Mouse (Mus musculus) sigmoid colon, adult 10 weeks (tissue): ENCODE results near the gene Rufy3. TPM values are rescaled to one million over a fixed set of nuclear protein-coding genes. Genes with fewer than 3 reads are reported as not detected.

Source experiments
- polyA plus RNA-seq: library from polyadenylated mRNA; stranded (reverse); fragments of 350-450 nt; fragmentation: Illumina TruSeq; extraction: RNeasy Lipid Tissue Mini Kit (QIAGEN cat#74804); gene quantifications from one replicate; pipeline ENCODE4 v1.2.3, GENCODE M21; 2014; ENCODE audit warnings: low read depth, low replicate concordance

The Rufy3 gene
- 48.8 TPM for polyA plus RNA-seq

DNA sequence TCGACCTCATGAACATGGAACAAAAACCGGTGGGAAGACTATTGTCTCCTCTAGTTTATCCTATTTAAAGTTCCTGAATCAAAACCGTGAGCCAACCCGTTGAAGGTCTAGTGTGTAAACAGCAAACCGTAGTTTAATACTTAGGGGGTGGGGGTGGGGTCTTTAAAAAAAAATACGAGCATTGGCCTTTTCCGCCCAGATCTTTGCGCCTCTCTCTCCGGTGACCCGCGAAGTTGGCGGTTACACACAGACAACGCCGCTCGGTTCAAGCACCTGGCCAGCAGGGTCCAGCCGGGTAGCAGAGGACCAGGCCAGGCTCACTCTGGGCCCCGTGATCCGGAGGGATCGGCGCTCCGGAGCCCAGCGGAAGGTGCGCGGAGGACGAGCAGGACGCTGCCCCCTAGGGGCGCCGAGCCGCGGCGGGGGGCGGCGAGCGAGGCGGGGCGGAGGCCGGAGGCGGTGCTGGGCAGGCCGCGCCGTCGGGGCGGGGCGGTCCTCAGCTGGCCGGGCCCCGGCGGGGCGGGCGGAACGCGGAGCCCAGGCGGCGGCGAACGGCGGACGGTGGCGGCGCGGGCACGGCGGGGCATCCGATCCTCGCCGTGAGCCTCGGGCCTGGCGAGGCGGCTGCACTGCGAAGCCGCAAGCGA is at the start of gene Rufy3:
Rufy3 (plus strand) TSS at position 540 of the 647 bp plus-strand sequence.

DNA sequence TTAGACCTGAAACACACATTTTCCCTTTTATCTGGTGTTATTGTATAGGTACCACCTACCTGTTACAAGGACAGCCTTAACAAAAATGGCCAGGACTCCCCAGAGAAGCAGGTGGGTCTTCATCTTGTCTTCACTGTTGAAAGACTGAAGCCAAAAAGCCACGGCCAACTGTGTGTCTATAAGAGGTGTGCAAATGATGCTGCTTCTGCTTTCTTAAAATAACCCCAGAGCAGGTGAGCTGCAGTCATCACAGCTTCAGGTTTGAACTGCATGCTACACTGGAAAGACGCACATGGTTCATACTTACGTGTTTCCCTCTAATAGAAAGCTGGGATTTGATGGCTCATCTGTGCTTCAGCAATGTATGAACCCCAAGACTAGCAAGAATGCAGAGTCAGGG is 37.2 kb upstream of the Rufy3 start, which contains the start of gene Jchain:
Jchain (minus strand) TSS at position 235 of the 400 bp plus-strand sequence.

DNA sequence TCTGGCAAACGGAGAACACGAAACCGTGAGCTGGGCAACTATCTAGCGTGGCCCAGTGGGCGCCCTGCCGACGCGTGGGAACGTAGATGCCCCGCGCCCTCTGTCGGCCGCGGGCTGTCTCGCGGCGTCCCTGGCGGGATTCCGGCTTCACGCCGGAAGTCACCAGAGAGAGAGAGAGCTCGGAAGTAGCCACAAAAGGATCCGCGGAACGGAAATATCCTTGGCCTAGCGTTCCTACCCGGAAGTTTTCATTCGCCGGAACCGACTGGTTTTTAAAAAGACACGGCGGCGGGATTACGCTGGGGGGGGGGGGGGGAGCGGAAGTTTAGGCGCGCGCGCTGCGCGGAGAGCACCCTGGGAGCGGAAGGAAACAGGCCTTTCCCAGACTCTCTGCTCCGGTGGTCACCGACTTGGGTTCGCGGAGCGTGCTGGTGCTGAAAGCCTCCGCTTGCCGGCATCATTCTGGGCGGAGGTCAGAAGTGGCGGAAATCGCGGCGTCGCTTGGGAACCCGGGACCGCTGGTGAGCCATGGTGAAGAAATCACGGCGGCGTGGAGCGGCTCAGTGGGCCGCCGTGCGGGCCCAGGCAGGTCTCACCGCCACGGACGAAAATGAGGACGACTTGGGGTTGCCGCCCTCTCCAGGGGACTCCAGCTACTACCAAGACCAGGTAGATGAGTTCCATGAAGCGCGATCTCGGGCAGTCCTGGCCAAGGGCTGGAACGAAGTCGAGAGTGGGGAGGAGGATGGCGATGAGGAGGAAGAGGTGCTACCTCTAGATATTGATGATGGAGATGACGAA is 10.6 kb upstream of the Rufy3 start, which contains the start of gene Utp3:
Utp3 (plus strand) TSS at position 377 of the 801 bp plus-strand sequence.

DNA sequence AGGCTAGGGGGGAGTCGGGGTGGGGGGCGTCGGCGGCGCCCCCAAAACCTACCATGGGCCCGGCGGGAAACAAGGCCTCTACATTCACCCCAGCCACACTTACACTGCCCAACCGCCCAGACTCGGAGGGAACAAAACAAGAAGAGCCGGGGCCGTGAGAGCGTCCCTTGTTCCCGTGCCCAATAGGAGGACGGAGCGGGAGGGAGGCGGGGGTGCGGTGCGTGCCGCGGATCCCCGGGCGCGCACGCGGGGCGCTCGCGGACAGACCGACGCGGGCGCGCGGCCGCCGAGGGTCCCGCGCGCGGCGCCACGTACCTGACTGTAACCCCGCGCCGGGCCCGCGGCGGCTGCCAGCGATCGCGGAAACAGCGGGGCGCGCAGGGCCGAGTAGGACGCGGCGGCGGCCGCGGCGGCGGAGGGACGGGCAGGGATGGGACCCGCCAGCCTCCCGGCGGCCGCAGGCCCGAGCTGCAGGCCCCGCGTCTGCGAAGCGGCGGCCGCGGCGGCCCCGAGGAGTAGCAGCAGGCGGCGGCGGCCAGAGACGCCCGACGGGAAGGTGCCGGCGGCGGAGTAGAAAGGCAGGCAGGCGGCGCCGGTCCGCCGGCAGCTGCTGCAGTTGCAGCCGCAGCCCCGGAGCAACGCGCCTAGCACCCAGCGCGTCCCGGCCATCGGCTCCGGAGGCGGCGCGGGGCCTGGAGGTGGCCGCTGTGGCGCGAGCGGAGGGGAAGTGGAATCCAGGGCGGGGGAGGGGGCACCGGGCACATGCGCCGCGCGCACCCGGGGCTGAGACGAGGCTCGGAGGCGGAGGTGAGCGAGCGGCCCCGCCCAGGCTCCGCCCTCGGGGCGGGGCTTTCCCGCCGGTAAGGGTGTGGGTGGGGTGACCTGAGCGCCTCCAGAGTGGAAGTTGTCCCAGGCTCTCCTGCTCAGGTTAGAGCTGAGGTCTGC is 110.9 kb downstream of the Rufy3 start, which contains the start of gene Grsf1:
Grsf1 (minus strand) TSS at position 729 of the 945 bp plus-strand sequence.

Other genes with a start within 250 kb of the Rufy3 start
- not detected for gene Prol1, start 247.7 kb upstream of the Rufy3 start, polyA plus RNA-seq
- not detected for gene Amtn, start 188.9 kb upstream of the Rufy3 start, polyA plus RNA-seq
- gene Ambn, start 109.0 kb upstream of the Rufy3 start, polyA plus RNA-seq, result not detected
- 0.09 TPM for gene Enam, start 77.1 kb upstream of the Rufy3 start, polyA plus RNA-seq
- 1,250 TPM for gene Jchain, start 37.1 kb upstream of the Rufy3 start, polyA plus RNA-seq
- gene Utp3, start 10.6 kb upstream of the Rufy3 start, polyA plus RNA-seq, result 65.0 TPM
- 211 TPM for gene Grsf1, start 111.1 kb downstream of the Rufy3 start, polyA plus RNA-seq
- gene Mob1b, start 155.8 kb downstream of the Rufy3 start, polyA plus RNA-seq, result 177 TPM
- gene Dck, start 200.0 kb downstream of the Rufy3 start, polyA plus RNA-seq, result 27.9 TPM